Mouse (Mus musculus) urinary bladder, adult 18-20 months (tissue): ENCODE data around the gene Itpkc.

Experiments
- DNase-seq, 2 experiments: peaks; one replicate each; pipeline ENCODE4 v3.0.0; 2022; ENCODE audit warnings: low spot score in 2 of 2, mixed read lengths in 2 of 2

Gene Itpkc

GRCm38 (mm10) chr7:27193731-27194130, 34.7 kb downstream of the Itpkc start:
- no peak for DNase-seq

GRCm38 (mm10) chr7:27192434-27192833, 36.0 kb downstream of the Itpkc start:
- DNase-seq = no peak

DNA sequence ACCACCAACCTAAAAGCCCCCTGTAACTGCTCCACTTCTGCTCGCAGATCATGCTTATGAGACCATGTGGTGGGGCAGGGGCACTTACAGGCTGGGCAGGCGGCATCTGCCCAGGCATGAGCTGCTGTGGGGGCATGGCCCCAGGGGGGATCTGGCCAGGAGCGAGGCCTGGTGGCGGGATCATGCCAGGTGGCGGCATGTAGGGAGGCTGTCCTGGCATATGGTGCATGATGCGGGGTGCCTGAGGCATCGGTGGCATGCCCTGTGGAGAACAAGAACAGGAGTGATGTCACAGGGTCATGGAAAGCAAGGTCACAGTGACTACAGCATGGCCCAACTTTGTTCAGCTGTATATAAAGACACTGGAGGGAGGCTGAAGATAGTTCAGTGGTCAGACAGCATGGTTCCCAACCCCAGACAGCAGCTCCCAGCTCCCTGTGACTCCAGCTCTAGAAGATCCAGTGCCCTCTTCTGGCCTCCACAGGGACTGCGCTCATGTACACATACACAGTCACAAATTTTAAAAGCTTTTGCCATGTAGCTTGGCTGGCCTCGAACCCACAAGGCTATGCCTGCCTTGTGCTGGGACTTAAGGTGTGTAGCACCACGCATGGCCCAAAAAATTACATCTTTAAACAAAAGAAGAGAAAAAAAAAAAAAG, 39.1 kb downstream of the Itpkc start:
- DNase-seq = no peak

DNA sequence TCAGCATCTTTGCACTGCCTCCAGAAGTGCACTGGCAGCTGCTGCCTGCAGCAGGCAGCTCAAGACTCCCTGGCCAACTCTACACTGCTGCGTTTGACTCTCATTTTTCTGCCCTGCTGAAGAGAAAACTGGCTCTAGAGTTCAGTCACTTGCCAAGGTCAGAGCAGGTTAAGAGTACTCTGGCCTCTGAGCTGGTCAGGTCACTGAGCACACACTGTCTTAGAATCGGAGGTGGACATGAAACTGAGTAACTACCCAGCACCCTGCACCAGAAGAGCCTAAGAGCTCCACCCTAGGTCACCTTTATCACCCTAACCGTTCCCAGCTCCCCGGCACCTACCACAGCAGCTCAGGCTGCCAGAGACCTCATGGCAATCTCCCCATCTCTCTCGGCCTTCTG, 42.5 kb downstream of the Itpkc start:
- no peak for DNase-seq

DNA sequence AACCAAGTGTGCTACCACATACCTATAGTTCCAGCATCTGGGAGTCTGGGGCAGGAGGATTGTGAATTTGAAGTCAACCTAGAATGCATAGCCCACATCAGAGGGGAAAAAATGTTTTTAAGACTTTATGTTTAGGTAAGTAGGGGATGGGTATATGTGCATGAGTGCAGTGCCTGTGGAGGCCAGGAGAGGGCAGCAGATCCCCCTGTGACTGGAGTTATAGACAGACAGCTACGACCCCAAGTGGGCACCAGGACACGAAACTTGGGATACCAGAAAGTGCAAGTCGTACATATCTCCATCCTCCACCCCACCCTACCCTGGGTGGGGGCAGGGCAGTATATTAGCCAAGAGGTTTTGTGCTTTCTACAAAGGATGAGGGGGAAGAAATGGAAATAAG, 43.5 kb downstream of the Itpkc start:
- DNase-seq = no peak

DNA sequence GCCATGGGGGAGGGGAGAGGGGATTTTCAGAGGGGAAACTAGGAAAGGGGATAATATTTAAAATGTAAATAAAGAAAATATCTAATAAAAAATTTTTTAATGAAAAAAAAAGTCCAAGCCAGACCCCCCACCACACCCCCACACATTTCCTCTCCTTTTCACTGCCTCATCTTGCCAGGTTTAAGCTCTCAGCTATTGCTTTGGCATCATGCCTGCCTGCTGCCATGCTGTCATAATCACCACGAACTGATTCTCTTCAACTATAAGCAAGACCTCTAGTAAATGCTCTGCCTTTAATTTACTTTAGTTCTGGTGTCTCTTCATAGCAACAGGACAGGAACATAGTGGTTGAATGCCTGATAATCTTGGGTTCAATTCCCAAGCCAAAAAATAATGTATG, 46.0 kb downstream of the Itpkc start:
- no peak for DNase-seq

DNA sequence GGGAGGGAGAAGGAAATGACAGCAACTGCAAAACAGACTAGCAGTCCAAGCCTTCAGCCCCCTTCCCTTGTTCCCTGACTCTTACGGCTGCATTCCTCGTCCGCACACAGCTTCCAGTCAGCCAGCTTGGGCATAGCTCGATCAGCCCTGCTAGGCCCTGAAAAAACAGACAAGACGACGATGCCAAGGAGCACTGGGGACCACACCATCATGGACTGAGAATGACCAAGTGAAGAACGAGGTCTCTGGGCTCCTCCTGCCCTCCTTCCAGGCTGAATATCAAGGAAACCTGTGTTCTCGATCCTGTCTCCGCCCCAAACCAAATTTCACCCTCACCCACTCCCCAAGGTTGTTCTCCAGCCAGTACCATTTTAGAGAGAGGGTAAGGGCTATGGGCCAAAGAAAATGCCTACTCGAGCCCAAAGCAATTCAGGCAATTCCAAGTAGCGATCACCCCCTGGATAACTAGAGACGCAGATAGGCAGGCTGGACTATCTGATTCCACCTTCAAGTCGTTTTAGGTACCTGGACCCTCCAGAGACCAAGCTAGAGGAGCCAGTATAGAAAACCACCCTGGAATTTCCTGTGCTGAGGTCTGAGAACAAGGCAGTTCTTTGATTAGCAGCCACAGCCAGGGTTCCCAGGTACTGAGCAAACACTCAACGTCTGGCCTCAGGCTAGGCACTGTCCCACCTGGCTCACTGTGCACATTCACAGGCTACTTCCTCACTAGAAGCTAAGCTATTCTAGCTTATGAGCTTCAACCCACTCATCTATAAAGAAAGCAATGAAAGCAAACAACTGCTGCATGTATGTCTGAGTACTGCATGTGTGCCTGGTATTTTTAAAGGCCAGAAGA, 47.4 kb downstream of the Itpkc start, which contains the start of the genes Gm21983 and Mia:
Gene Gm21983 (minus strand): TSS at position 250 of the 859 bp plus-strand sequence.
Gene Mia (minus strand): TSS at position 321 of the 859 bp plus-strand sequence.
- DNase-seq = no peak

- no peak for DNase-seq
Measured at GRCm38 (mm10) chr7:27180036-27180435, 48.4 kb downstream of the Itpkc start.

- DNase-seq = no peak
Measured at GRCm38 (mm10) chr7:27179217-27179918, 49.1 kb downstream of the Itpkc start.

GRCm38 (mm10) chr7:27178324-27179216, 49.9 kb downstream of the Itpkc start, which contains the start of gene Rab4b:
TSS of gene Rab4b (minus strand) at chr7:27178896.
- DNase-seq = peak; percentile 96 to 99

DNA sequence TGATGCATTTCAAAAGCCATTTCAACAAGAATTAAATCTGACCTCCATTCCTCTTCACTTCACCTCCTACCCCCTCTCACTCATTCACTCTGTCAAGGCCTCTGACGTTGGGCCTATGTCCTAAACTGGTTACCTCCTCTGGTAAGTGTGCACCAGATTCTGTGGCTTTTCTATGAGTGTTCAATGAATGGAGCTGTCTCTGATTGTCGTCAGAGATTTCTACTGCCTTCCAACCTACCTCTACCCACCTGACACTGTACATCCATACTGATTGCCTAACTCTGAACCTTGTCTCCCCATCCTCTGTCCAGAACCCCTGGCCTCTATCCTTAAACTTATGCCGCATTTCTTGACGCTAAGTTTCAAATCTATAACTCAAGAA, 50.5 kb downstream of the Itpkc start:
- DNase-seq = no peak

DNA sequence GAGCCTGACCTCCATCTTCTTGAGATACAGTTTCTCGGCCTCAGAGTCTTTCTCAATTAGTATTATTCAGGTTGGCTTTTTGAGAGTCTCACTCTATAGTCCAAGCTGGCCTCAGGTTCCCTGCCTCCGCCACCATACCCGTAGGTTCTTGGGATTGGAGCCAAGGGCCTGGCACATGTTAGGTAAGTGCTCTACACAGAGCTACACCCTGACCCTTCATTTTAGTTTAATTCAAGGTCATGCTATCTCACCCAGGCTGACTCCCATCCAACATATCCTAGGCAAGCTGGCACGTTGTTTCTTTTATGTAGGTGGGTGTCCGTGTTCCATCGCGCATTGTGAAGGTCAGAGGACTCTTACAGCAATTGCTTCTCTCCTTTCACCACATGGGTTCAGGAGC, 53.6 kb downstream of the Itpkc start:
- no peak for DNase-seq

GRCm38 (mm10) chr7:27174496-27174895, 54.0 kb downstream of the Itpkc start:
- no peak for DNase-seq

- DNase-seq = no peak
Measured at GRCm38 (mm10) chr7:27170981-27171380, 57.5 kb downstream of the Itpkc start.

DNA sequence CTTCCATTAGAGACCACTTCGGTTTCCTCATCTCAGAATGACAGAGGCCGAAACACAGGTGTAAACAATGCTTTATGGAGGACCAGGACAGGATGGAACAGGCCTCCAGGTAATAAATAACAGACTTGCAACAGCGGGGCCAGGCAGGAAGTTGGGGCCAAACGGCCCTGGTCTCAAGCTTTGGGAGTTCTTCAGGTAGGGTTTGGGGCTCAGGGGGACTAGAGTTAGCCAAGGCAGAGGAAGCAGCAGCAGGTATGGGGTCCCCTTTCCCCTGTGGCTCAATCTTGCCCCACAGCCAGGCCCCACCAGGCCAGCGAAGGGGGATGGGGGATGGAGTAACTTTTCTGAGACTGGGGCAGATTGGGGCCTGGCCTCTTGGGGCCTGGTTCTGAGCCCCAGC, 60.1 kb downstream of the Itpkc start:
- no peak for DNase-seq

GRCm38 (mm10) chr7:27167475-27168094, 60.9 kb downstream of the Itpkc start:
- no peak for DNase-seq

GRCm38 (mm10) chr7:27166614-27167474, 61.6 kb downstream of the Itpkc start, which contains the start of gene Egln2:
TSS of gene Egln2 (minus strand) at chr7:27166802.
- peak; percentile 88 to 92 for DNase-seq

DNA sequence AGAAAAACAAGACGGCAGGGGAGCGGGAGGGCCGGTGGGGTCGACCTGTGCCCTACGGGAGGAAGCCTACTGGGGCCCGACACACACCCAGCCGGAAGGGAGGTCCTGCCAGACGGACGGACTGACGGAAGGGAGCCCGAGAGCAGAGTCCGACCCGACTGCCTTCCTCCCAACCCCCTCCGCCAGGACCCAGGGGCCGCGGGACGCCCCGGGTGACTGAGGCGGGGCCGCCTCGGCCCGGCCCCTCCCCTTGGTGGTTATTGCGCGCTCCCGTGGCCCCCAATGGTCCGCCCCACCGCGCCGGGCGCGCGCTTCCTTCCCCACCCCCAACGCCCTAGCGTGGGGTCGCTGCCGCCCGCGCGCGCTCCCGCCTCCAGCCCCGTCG, 62.2 kb downstream of the Itpkc start:
- peak; percentile 77 to 80 for DNase-seq

- DNase-seq = no peak
Measured at GRCm38 (mm10) chr7:27165696-27166095, 62.8 kb downstream of the Itpkc start.
